Mouse (Mus musculus) stomach, postnatal 0 days (tissue): Measurements from ENCODE around the gene Tep1. TPM values are rescaled to one million over a fixed set of nuclear protein-coding genes. Genes with fewer than 3 reads are reported as not detected.

Source experiments
- ATAC-seq: fragments of 200-750 bp; cut with Nextera tagmentation; 2 replicates; pipeline ENCODE4 v1.8.0; 2017; ENCODE audit not compliant: low FRiP score, low TSS enrichment
- DNase-seq: peaks from one replicate; pipeline ENCODE4 v3.0.0-alpha.2; 2016; ENCODE audit warnings: low spot score
- H3K27ac ChIP-seq: fragments of 300-500 bp; sonication (generic); replicated peaks from 2 replicates; pipeline ENCODE4 v1.5.1; 2014; ENCODE audit warnings: mild to moderate bottlenecking, control low read depth
- H3K27me3 ChIP-seq: fragments of 300-500 bp; sonication (generic); 2 replicates; pipeline ENCODE4 v1.6.1; 2014; ENCODE audit warnings: low read length; ENCODE audit not compliant: control insufficient read depth, insufficient read depth
- H3K36me3 ChIP-seq: fragments of 300-500 bp; sonication (generic); 2 replicates; pipeline ENCODE4 v1.6.1; 2014; ENCODE audit warnings: low read length, mixed read lengths; ENCODE audit not compliant: control insufficient read depth, insufficient read depth
- H3K4me1 ChIP-seq: fragments of 300-500 bp; sonication (generic); replicated peaks from 2 replicates; pipeline ENCODE4 v1.6.1; 2014; ENCODE audit warnings: antibody characterized with exemption; ENCODE audit not compliant: control insufficient read depth, insufficient read depth
- H3K4me2 ChIP-seq: fragments of 300-500 bp; sonication (generic); replicated peaks from 2 replicates; pipeline ENCODE4 v1.6.1; 2014; ENCODE audit warnings: low read depth, mild to moderate bottlenecking, control low read depth, moderate library complexity
- H3K4me3 ChIP-seq: fragments of 300-500 bp; sonication (generic); 2 replicates; pipeline ENCODE4 v1.5.1; 2014; ENCODE audit warnings: low read depth, low read length, control low read depth
- H3K9ac ChIP-seq: fragments of 300-500 bp; sonication (generic); 2 replicates; pipeline ENCODE4 v1.6.1; 2014; ENCODE audit warnings: mild to moderate bottlenecking, low read length, control low read depth, mixed read lengths
- H3K9me3 ChIP-seq: fragments of 300-500 bp; sonication (generic); 2 replicates; pipeline ENCODE4 v1.6.1; 2016; ENCODE audit warnings: low read length; ENCODE audit not compliant: control insufficient read depth
- CTCF ChIP-seq: IDR thresholded peaks from 2 replicates; pipeline ENCODE4 v1.5.1; 2016; ENCODE audit warnings: antibody characterized with exemption, low read depth, mild to moderate bottlenecking, moderate library complexity
- EP300 ChIP-seq: optimal IDR thresholded peaks from 2 replicates; pipeline ENCODE3; 2016; ENCODE audit warnings: antibody characterized with exemption
- WGBS: fragments of 180-500 bp; shearing (Covaris S2); extraction: QIAGEN DNeasy Blood & Tissue Kit; methylation state at CpG from one replicate; pipeline ENCODE4 v1.1.7; 2014; 5-methylcytosine and 5-hydroxymethylcytosine counted together
- polyA plus RNA-seq: library from polyadenylated mRNA; unstranded; fragments of >200 nt; fragmentation: Nextera tagmentation; extraction: Ambion mirVana; gene quantifications from 2 replicates; pipeline ENCODE4 v1.2.1, GENCODE M21; 2015

Gene Tep1
- polyA plus RNA-seq, 1 experiment from 2014 or later: 7.8 TPM

- H3K27me3 ChIP-seq: no peaks in the 10 kb centered on the region
- ATAC-seq: no peak
- H3K4me1 ChIP-seq: no peaks in the 10 kb centered on the region
- H3K36me3 ChIP-seq: no peaks in the 10 kb centered on the region
- H3K9ac ChIP-seq: no peak overlapping the region
- DNase-seq: no peak
- H3K4me2 ChIP-seq: no peak overlapping the region
- no peaks in the 10 kb centered on the region for H3K9me3 ChIP-seq
- no peak for TF ChIP-seq CTCF
- TF ChIP-seq EP300: no peak
- WGBS: 78% methylated on average over 6 of the region's 6 CpGs
- no peak overlapping the region for H3K4me3 ChIP-seq
- H3K27ac ChIP-seq: no peak overlapping the region
Observed at GRCm38 (mm10) chr14:50875591-50876230, 5.4 kb upstream of the Tep1 start.

- Histone ChIP-seq H3K4me1 (no peaks in the 10 kb centered on the region), H3K9me3 (no peaks in the 10 kb centered on the region), H3K36me3 (no peaks in the 10 kb centered on the region), H3K9ac (no peak overlapping the region), H3K4me3 (no peak overlapping the region), H3K4me2 (no peak overlapping the region), H3K27ac (no peak overlapping the region), H3K27me3 (no peaks in the 10 kb centered on the region)
- WGBS: 89% methylated on average over 3 of the region's 3 CpGs
- DNase-seq (no peak), ATAC-seq (no peak)
- TF ChIP-seq CTCF (no peak), EP300 (no peak)
Observed at GRCm38 (mm10) chr14:50875175-50875574, 4.8 kb upstream of the Tep1 start.

- Histone ChIP-seq H3K27me3 (no peaks in the 10 kb centered on the region), H3K9me3 (no peaks in the 10 kb centered on the region), H3K27ac (no peak overlapping the region), H3K4me2 (0 out of 2 replicates have a peak overlapping the region, but pooled peaks have one; percentile 62), H3K4me1 (no peaks in the 10 kb centered on the region), H3K4me3 (no peak overlapping the region), H3K9ac (no peak overlapping the region), H3K36me3 (0 out of 2 replicates have a peak, but pooled peaks cover 2% of the 10 kb centered on the region)
- 92% methylated on average over 2 of the region's 2 CpGs for WGBS
- ATAC-seq (no peak), DNase-seq (no peak)
- TF ChIP-seq EP300 (no peak), CTCF (peak; percentile 6; the same call in 1 of the 2 replicates)
Observed at GRCm38 (mm10) chr14:50871284-50871683, 924 bp upstream of the Tep1 start.

- ATAC-seq (no peak; the same call in 1 of the 2 replicates), DNase-seq (no peak)
Observed at GRCm38 (mm10) chr14:50870805-50871143, 414 bp upstream of the Tep1 start.

GRCm38 (mm10) chr14:50868656-50869055 is 1.7 kb downstream of the Tep1 start:
- H3K4me1 ChIP-seq: no peaks in the 10 kb centered on the region
- WGBS: 91% methylated on average over 5 of the region's 5 CpGs
- no peak overlapping the region for H3K9ac ChIP-seq
- H3K4me2 ChIP-seq: no peak overlapping the region
- 0 out of 2 replicates have a peak, but pooled peaks cover 2% of the 10 kb centered on the region for H3K36me3 ChIP-seq
- no peaks in the 10 kb centered on the region for H3K27me3 ChIP-seq
- TF ChIP-seq CTCF (no peak), EP300 (no peak)
- H3K27ac ChIP-seq: no peak overlapping the region
- no peak for DNase-seq
- no peaks in the 10 kb centered on the region for H3K9me3 ChIP-seq
- ATAC-seq: no peak
- no peak overlapping the region for H3K4me3 ChIP-seq

More at GRCm38 (mm10) chr14:50870805-50871143, 414 bp upstream of the Tep1 start:
- TF ChIP-seq CTCF (no peak), EP300 (no peak)
- Histone ChIP-seq H3K9ac (peak overlapping the region; percentile 70), H3K27ac (peak overlapping the region; percentile 91), H3K36me3 (0 out of 2 replicates have a peak, but pooled peaks cover 2% of the 10 kb centered on the region), H3K27me3 (no peaks in the 10 kb centered on the region), H3K4me3 (peak overlapping the region; percentile 58), H3K4me1 (no peaks in the 10 kb centered on the region), H3K4me2 (peak overlapping the region; percentile 62), H3K9me3 (no peaks in the 10 kb centered on the region)
- WGBS: 13% methylated on average over 5 of the region's 5 CpGs

GRCm38 (mm10) chr14:50868211-50868610 is 2.1 kb downstream of the Tep1 start:
- TF ChIP-seq EP300 (no peak), CTCF (no peak)
- Histone ChIP-seq H3K4me3 (no peak overlapping the region), H3K4me1 (no peaks in the 10 kb centered on the region), H3K4me2 (no peak overlapping the region), H3K9ac (no peak overlapping the region), H3K27me3 (no peaks in the 10 kb centered on the region), H3K36me3 (0 out of 2 replicates have a peak, but pooled peaks cover 2% of the 10 kb centered on the region), H3K27ac (no peak overlapping the region), H3K9me3 (no peaks in the 10 kb centered on the region)
- DNase-seq (no peak), ATAC-seq (no peak)
- WGBS: 78% methylated on average over 4 of the region's 4 CpGs
